ENCODE assay signal across 25 mouse cellular contexts in genomic region chr14:54435194-54435918, GRCm38 (mm10). TPM values are rescaled to one million over a fixed set of nuclear protein-coding genes. Genes with fewer than 3 reads are reported as not detected.
DNase-seq lines count a peak whose midpoint lies in the region; ATAC-seq and TF ChIP-seq lines count a peak whose summit lies in the region.
"Had no signal": no experiment of that assay in that cellular context is flagged by ENCODE, and none has a peak within 500 bp of the region (broad histone marks: within the 10 kb centered on the region; RNA-seq: fewer than 3 reads in every experiment).

No protein-coding gene starts in this region.

- H3K36me3 ChIP-seq in intestine, postnatal 0 days (ENCODE audit: control insufficient read depth, insufficient read depth): peaks cover 36% of the 10 kb centered on the region
- H3K36me3 ChIP-seq in intestine, embryonic 16.5 days (ENCODE audit: control insufficient read depth, insufficient read depth, low read length): peaks cover 22% of the 10 kb centered on the region
- H3K36me3 ChIP-seq in CH12.LX (replicated peaks in 1 of 2; ENCODE audit: control insufficient read depth in 1 of 2, insufficient read depth in 1 of 2, low read length in 1 of 2): peaks cover 1 to 7% of the 10 kb centered on the region in 2 experiments
- H3K36me3 ChIP-seq in stomach, postnatal 0 days (ENCODE audit: control insufficient read depth, insufficient read depth, low read length): peaks cover 20% of the 10 kb centered on the region
- H3K36me3 ChIP-seq in embryonic facial prominence, embryonic 10.5 days (replicated peaks): peaks cover 53% of the 10 kb centered on the region

- ATAC-seq in intestine, postnatal 0 days: no peak
- no peak for ATAC-seq in intestine, embryonic 16.5 days
- ATAC-seq in stomach, postnatal 0 days (ENCODE audit: low FRiP score, low TSS enrichment): no peak
- ATAC-seq: CD4-positive, CD25-positive, alpha-beta regulatory T cell, adult 4 months; forebrain, postnatal 0 days; inflammation-experienced regulatory T-cells, adult 6 months; liver, embryonic 12.5 days had no signal

- no peak overlapping the region for H3K4me3 ChIP-seq in intestine, postnatal 0 days (ENCODE audit: low read depth, low read length)
- no peak overlapping the region for H3K4me3 ChIP-seq in intestine, embryonic 16.5 days (ENCODE audit: low read length)
- no peak overlapping the region for H3K4me3 ChIP-seq in CH12.LX (replicated peaks in 1 of 3; ENCODE audit: low read depth in 2 of 3, low read length in 2 of 3, poor library complexity in 1 of 3)
- no peak overlapping the region for H3K4me3 ChIP-seq in stomach, postnatal 0 days (ENCODE audit: low read depth, low read length)
- no peak overlapping the region for H3K4me3 ChIP-seq in embryonic facial prominence, embryonic 10.5 days
- H3K4me3 ChIP-seq: hindbrain, embryonic 12.5 days; limb, embryonic 12.5 days; liver, embryonic 12.5 days; lung, embryonic 15.5 days had no signal

- dilution Hi-C loops in CH12.LX (cut with MboI; ENCODE audit: extremely low pct_ligation_motif_present, extremely low pct_unique_long_range_greater_than_20kb, low sequenced_read_pairs): no loop called here

- H3K4me2 ChIP-seq in intestine, postnatal 0 days (replicated peaks; ENCODE audit: low read depth): no peak overlapping the region
- H3K4me2 ChIP-seq in intestine, embryonic 16.5 days (ENCODE audit: low read depth, low read length): no peak overlapping the region
- H3K4me2 ChIP-seq in CH12.LX (ENCODE audit: insufficient read depth, low read depth, poor library complexity, severe bottlenecking): no peak overlapping the region
- 0 out of 2 replicates have a peak overlapping the region, but pooled peaks have one; percentile 77 for H3K4me2 ChIP-seq in stomach, postnatal 0 days (replicated peaks; ENCODE audit: low read depth)
- H3K4me2 ChIP-seq: liver, embryonic 12.5 days had no signal

- TF ChIP-seq POLR2A in CH12.LX (IDR thresholded peaks at IDR 0.05; ENCODE audit: low read depth, low read length): no peak

- no peak for TF ChIP-seq EP300 in CH12.LX (IDR thresholded peaks at IDR 0.05; ENCODE audit: low read length)
- TF ChIP-seq EP300 in stomach, postnatal 0 days (optimal IDR thresholded peaks at IDR 0.05): no peak

- H3K27me3 ChIP-seq in intestine, postnatal 0 days (replicated peaks; ENCODE audit: control insufficient read depth, insufficient read depth, low read length): no peaks in the 10 kb centered on the region
- no peaks in the 10 kb centered on the region for H3K27me3 ChIP-seq in intestine, embryonic 16.5 days (replicated peaks; ENCODE audit: control insufficient read depth, insufficient read depth, low read length)
- no peaks in the 10 kb centered on the region for H3K27me3 ChIP-seq in CH12.LX (replicated peaks)
- H3K27me3 ChIP-seq in stomach, postnatal 0 days (ENCODE audit: control insufficient read depth, insufficient read depth, low read length): no peaks in the 10 kb centered on the region
- H3K27me3 ChIP-seq in embryonic facial prominence, embryonic 10.5 days (replicated peaks; ENCODE audit: low read depth, poor library complexity, severe bottlenecking): peaks cover 25% of the 10 kb centered on the region
- H3K27me3 ChIP-seq: embryonic facial prominence, embryonic 13.5 days; limb, embryonic 12.5 days; lung, embryonic 15.5 days had no signal

- DNase-seq in thymus, postnatal 0 days (ENCODE audit: low spot score): peak; percentile 31
- DNase-seq in thymus, postnatal 10 days (ENCODE audit: low spot score in 2 of 2): no peak
- DNase-seq in CH12.LX (ENCODE audit: extremely low read depth): peak; percentile 77
- no peak for DNase-seq in stomach, postnatal 0 days (ENCODE audit: low spot score)
- DNase-seq in embryonic facial prominence, embryonic 10.5 days (ENCODE audit: low spot score): no peak
- DNase-seq: cerebellum, adult 9-11 months; forebrain, postnatal 0 days; heart, postnatal 14 days; kidney, postnatal 36 days; layer of hippocampus, adult 9-11 months; midbrain, embryonic 14.5 days; retina, postnatal 1 day; thymus, postnatal 36 days had no signal

- 0 out of 2 replicates have a peak overlapping the region, but pooled peaks have one; percentile 21 for H3K27ac ChIP-seq in intestine, postnatal 0 days (ENCODE audit: low read depth, low read length)
- no peak overlapping the region for H3K27ac ChIP-seq in intestine, embryonic 16.5 days (ENCODE audit: low read length)
- no peak overlapping the region for H3K27ac ChIP-seq in CH12.LX (ENCODE audit: insufficient read depth, low read depth)
- no peak overlapping the region for H3K27ac ChIP-seq in stomach, postnatal 0 days (replicated peaks)
- H3K27ac ChIP-seq in embryonic facial prominence, embryonic 10.5 days (replicated peaks): no peak overlapping the region
- H3K27ac ChIP-seq: embryonic facial prominence, embryonic 13.5 days; heart, embryonic 10.5 days; hindbrain, embryonic 12.5 days; liver, embryonic 12.5 days; lung, embryonic 15.5 days had no signal

- WGBS in intestine, postnatal 0 days: 79% methylated on average over 11 of the region's 11 CpGs
- WGBS in intestine, embryonic 16.5 days: 82% methylated on average over 11 of the region's 11 CpGs
- 78% methylated on average over 11 of the region's 11 CpGs for WGBS in stomach, postnatal 0 days
- 87% methylated on average over 11 of the region's 11 CpGs for WGBS in embryonic facial prominence, embryonic 10.5 days

- H3K4me1 ChIP-seq in intestine, postnatal 0 days (replicated peaks; ENCODE audit: control insufficient read depth, insufficient read depth, low read length): peaks cover 6% of the 10 kb centered on the region
- peaks cover 26% of the 10 kb centered on the region for H3K4me1 ChIP-seq in intestine, embryonic 16.5 days (ENCODE audit: control insufficient read depth, insufficient read depth, low read length)
- H3K4me1 ChIP-seq in CH12.LX (ENCODE audit: control insufficient read depth in 1 of 2, insufficient read depth in 2 of 2): peaks cover 15 to 25% of the 10 kb centered on the region in 2 experiments
- peaks cover 12% of the 10 kb centered on the region for H3K4me1 ChIP-seq in stomach, postnatal 0 days (replicated peaks; ENCODE audit: control insufficient read depth, insufficient read depth)
- H3K4me1 ChIP-seq in embryonic facial prominence, embryonic 10.5 days: peaks cover 58% of the 10 kb centered on the region

- no peaks in the 10 kb centered on the region for H3K79me2 ChIP-seq in CH12.LX (replicated peaks; ENCODE audit: control insufficient read depth, extremely low read depth, insufficient read depth, poor library complexity, severe bottlenecking)

- no peak for TF ChIP-seq RAD21 in CH12.LX (IDR thresholded peaks at IDR 0.05; ENCODE audit: low read depth, low read length)

- in situ Hi-C loops in CH12.LX (cut with MboI; ENCODE audit: low pct_ligation_motif_present, low pct_unique_long_range_greater_than_20kb, low sequenced_read_pairs): loop anchor here (10.0 kb wide), 1 partner anchor 201 kb away; no protein-coding TSS in a partner anchor

- no peaks in the 10 kb centered on the region for H3K9me3 ChIP-seq in intestine, postnatal 0 days (ENCODE audit: control insufficient read depth)
- no peaks in the 10 kb centered on the region for H3K9me3 ChIP-seq in intestine, embryonic 16.5 days (ENCODE audit: control insufficient read depth, low read length)
- no peaks in the 10 kb centered on the region for H3K9me3 ChIP-seq in CH12.LX (replicated peaks; ENCODE audit: low read length)
- H3K9me3 ChIP-seq in stomach, postnatal 0 days (ENCODE audit: control insufficient read depth, low read length): no peaks in the 10 kb centered on the region
- H3K9me3 ChIP-seq in embryonic facial prominence, embryonic 10.5 days: no peaks in the 10 kb centered on the region
- H3K9me3 ChIP-seq: embryonic facial prominence, embryonic 13.5 days; heart, embryonic 10.5 days; hindbrain, embryonic 12.5 days; limb, embryonic 12.5 days; liver, embryonic 12.5 days; lung, embryonic 15.5 days had no signal

- no peak for TF ChIP-seq CTCF in intestine, postnatal 0 days (IDR thresholded peaks at IDR 0.05; ENCODE audit: low read depth)
- TF ChIP-seq CTCF in CH12.LX (conservative IDR thresholded peaks at IDR 0.05 in 1 of 2, IDR thresholded peaks at IDR 0.05 in 1 of 2; ENCODE audit: low read depth in 2 of 2, low read length in 2 of 2): no peak
- no peak for TF ChIP-seq CTCF in stomach, postnatal 0 days (IDR thresholded peaks at IDR 0.05; ENCODE audit: low read depth)

- H3K9ac ChIP-seq in intestine, postnatal 0 days (ENCODE audit: low read depth, low read length): no peak overlapping the region
- no peak overlapping the region for H3K9ac ChIP-seq in intestine, embryonic 16.5 days (ENCODE audit: low read depth, low read length)
- no peak overlapping the region for H3K9ac ChIP-seq in CH12.LX (ENCODE audit: insufficient read depth, low read depth)
- H3K9ac ChIP-seq in stomach, postnatal 0 days (ENCODE audit: low read length): no peak overlapping the region
- H3K9ac ChIP-seq: embryonic facial prominence, embryonic 13.5 days; forebrain, postnatal 0 days; hindbrain, embryonic 12.5 days; limb, embryonic 12.5 days; liver, embryonic 12.5 days; lung, embryonic 15.5 days had no signal

RNA-seq across cellular contexts. Expression of gene Mmp14, which starts 3.9 kb away (rescaled TPM):
- 49.4 and 53.7 TPM in 2 replicates for polyA plus RNA-seq in intestine, postnatal 0 days (2015; fragmentation: Nextera tagmentation; extraction: Ambion mirVana)
- polyA plus RNA-seq in intestine, embryonic 16.5 days (2015; fragmentation: Nextera tagmentation; extraction: Ambion mirVana): 89.7 and 90.7 TPM in 2 replicates
- 35.6 and 36.1 TPM in 2 replicates for polyA plus RNA-seq in thymus, postnatal 0 days (2015; fragmentation: Nextera tagmentation; extraction: Ambion mirVana)
- total RNA-seq in CH12.LX (2012; rRNA removed) (0.08 and 0.17 TPM in 2 replicates), CH12.LX (2014; rRNA removed) (0.08 and 0.11 TPM in 2 replicates)
- polyA plus RNA-seq in CH12.LX (2012; ENCODE audit: insufficient read length, low read depth): 0.10 TPM in 1 of 2 replicates, not detected in the other
- polyA plus RNA-seq in stomach, postnatal 0 days (2015; fragmentation: Nextera tagmentation; extraction: Ambion mirVana): 63.9 and 70.4 TPM in 2 replicates
- 62.7 and 69.5 TPM in 2 replicates for polyA plus RNA-seq in embryonic facial prominence, embryonic 10.5 days (2016; fragmentation: Nextera tagmentation; extraction: Ambion mirVana)
- polyA plus RNA-seq: CD4-positive, CD25-positive, alpha-beta regulatory T cell, adult 4 months had no signal

RNA-seq across cellular contexts. Expression of gene Mrpl52, which starts 8.6 kb away (rescaled TPM):
- polyA plus RNA-seq in intestine, postnatal 0 days (2015; fragmentation: Nextera tagmentation; extraction: Ambion mirVana): 300 and 317 TPM in 2 replicates
- 249 and 267 TPM in 2 replicates for polyA plus RNA-seq in intestine, embryonic 16.5 days (2015; fragmentation: Nextera tagmentation; extraction: Ambion mirVana)
- 297 and 318 TPM in 2 replicates for polyA plus RNA-seq in thymus, postnatal 0 days (2015; fragmentation: Nextera tagmentation; extraction: Ambion mirVana)
- total RNA-seq in CH12.LX (2012; rRNA removed) (309 and 328 TPM in 2 replicates), CH12.LX (2014; rRNA removed) (87.9 and 97.1 TPM in 2 replicates)
- polyA plus RNA-seq in CH12.LX (2012; ENCODE audit: insufficient read length, low read depth): 230 and 281 TPM in 2 replicates
- polyA plus RNA-seq in stomach, postnatal 0 days (2015; fragmentation: Nextera tagmentation; extraction: Ambion mirVana): 312 and 339 TPM in 2 replicates
- polyA plus RNA-seq in embryonic facial prominence, embryonic 10.5 days (2016; fragmentation: Nextera tagmentation; extraction: Ambion mirVana): 201 and 207 TPM in 2 replicates

RNA-seq across cellular contexts. Expression of gene Slc7a7, which starts 17.8 kb away (rescaled TPM):
- 188 TPM in 2 replicates for polyA plus RNA-seq in intestine, postnatal 0 days (2015; fragmentation: Nextera tagmentation; extraction: Ambion mirVana)
- polyA plus RNA-seq in intestine, embryonic 16.5 days (2015; fragmentation: Nextera tagmentation; extraction: Ambion mirVana): 93.8 and 111 TPM in 2 replicates
- 6.5 and 8.1 TPM in 2 replicates for polyA plus RNA-seq in thymus, postnatal 0 days (2015; fragmentation: Nextera tagmentation; extraction: Ambion mirVana)
- total RNA-seq in CH12.LX (2012; rRNA removed) (43.3 and 50.4 TPM in 2 replicates), CH12.LX (2014; rRNA removed) (23.8 and 27.8 TPM in 2 replicates)
- 40.0 and 45.4 TPM in 2 replicates for polyA plus RNA-seq in CH12.LX (2012; ENCODE audit: insufficient read length, low read depth)
- polyA plus RNA-seq in stomach, postnatal 0 days (2015; fragmentation: Nextera tagmentation; extraction: Ambion mirVana): 9.3 and 9.5 TPM in 2 replicates
- polyA plus RNA-seq in embryonic facial prominence, embryonic 10.5 days (2016; fragmentation: Nextera tagmentation; extraction: Ambion mirVana): 3.6 and 4.2 TPM in 2 replicates

RNA-seq across cellular contexts. Expression of gene Lrp10, which starts 28.6 kb away (rescaled TPM):
- 105 and 108 TPM in 2 replicates for polyA plus RNA-seq in intestine, postnatal 0 days (2015; fragmentation: Nextera tagmentation; extraction: Ambion mirVana)
- polyA plus RNA-seq in intestine, embryonic 16.5 days (2015; fragmentation: Nextera tagmentation; extraction: Ambion mirVana): 53.4 and 65.3 TPM in 2 replicates
- 88.3 and 93.7 TPM in 2 replicates for polyA plus RNA-seq in thymus, postnatal 0 days (2015; fragmentation: Nextera tagmentation; extraction: Ambion mirVana)
- total RNA-seq in CH12.LX (2012; rRNA removed) (51.4 and 60.0 TPM in 2 replicates), CH12.LX (2014; rRNA removed) (27.9 and 28.7 TPM in 2 replicates)
- polyA plus RNA-seq in CH12.LX (2012; ENCODE audit: insufficient read length, low read depth): 64.1 and 79.8 TPM in 2 replicates
- polyA plus RNA-seq in stomach, postnatal 0 days (2015; fragmentation: Nextera tagmentation; extraction: Ambion mirVana): 59.3 and 70.0 TPM in 2 replicates
- polyA plus RNA-seq in embryonic facial prominence, embryonic 10.5 days (2016; fragmentation: Nextera tagmentation; extraction: Ambion mirVana): 23.2 and 23.4 TPM in 2 replicates

RNA-seq across cellular contexts. Expression of gene Rem2, which starts 40.5 kb away (rescaled TPM):
- polyA plus RNA-seq in intestine, postnatal 0 days (2015; fragmentation: Nextera tagmentation; extraction: Ambion mirVana): 0.78 and 0.89 TPM in 2 replicates
- 1.2 and 1.6 TPM in 2 replicates for polyA plus RNA-seq in intestine, embryonic 16.5 days (2015; fragmentation: Nextera tagmentation; extraction: Ambion mirVana)
- 1.1 and 2.1 TPM in 2 replicates for polyA plus RNA-seq in thymus, postnatal 0 days (2015; fragmentation: Nextera tagmentation; extraction: Ambion mirVana)
- total RNA-seq in CH12.LX (2012; rRNA removed): 0.08 and 0.29 TPM in 2 replicates
- total RNA-seq in CH12.LX (2014; rRNA removed): not detected in 2 replicates
- 0.18 TPM in 1 of 2 replicates, not detected in the other for polyA plus RNA-seq in CH12.LX (2012; ENCODE audit: insufficient read length, low read depth)
- polyA plus RNA-seq in stomach, postnatal 0 days (2015; fragmentation: Nextera tagmentation; extraction: Ambion mirVana): 0.47 and 0.59 TPM in 2 replicates
- 9.1 and 9.9 TPM in 2 replicates for polyA plus RNA-seq in embryonic facial prominence, embryonic 10.5 days (2016; fragmentation: Nextera tagmentation; extraction: Ambion mirVana)
- total RNA-seq: gastrocnemius, adult 18-20 months; gastrocnemius, postnatal 4 days; heart, postnatal 14 days had no signal

Comparison
In these comparisons a context has a peak if more than half of its experiments do, and no peak if none do; other contexts are left out.
1. DNase-seq: peak in thymus, postnatal 0 days (single experiment) and CH12.LX (single experiment); none in thymus, postnatal 10 days (0 of 2), stomach, postnatal 0 days (single experiment) and embryonic facial prominence, embryonic 10.5 days (single experiment).
2. RNA of gene Mmp14, which starts 3.9 kb away (polyA plus RNA-seq): 89.7 to 90.7 TPM in intestine, embryonic 16.5 days, 62.7 to 69.5 TPM in embryonic facial prominence, embryonic 10.5 days, 63.9 to 70.4 TPM in stomach, postnatal 0 days, 49.4 to 53.7 TPM in intestine, postnatal 0 days and 35.6 to 36.1 TPM in thymus, postnatal 0 days; 0.10 TPM in CH12.LX; every median in the first group is over 10 times any median in the second.